Mouse (Mus musculus) midbrain, embryonic 14.5 days (tissue): ENCODE data around the gene Npcd. TPM values are rescaled to one million over a fixed set of nuclear protein-coding genes. Genes with fewer than 3 reads are reported as not detected.
A peak's percentile ranks its signal among the peaks of the same experiment; 100 is the strongest.

Experiments used
- ATAC-seq: fragments of 200-750 bp; cut with Nextera tagmentation; 2 replicates; pipeline ENCODE4 v1.8.0; 2017; ENCODE audit warnings: moderate number of reproducible peaks, moderate library complexity; ENCODE audit not compliant: low FRiP score, low TSS enrichment
- DNase-seq: peaks from one replicate; pipeline ENCODE4 v3.0.0-alpha.2; 2015
- H3K27ac ChIP-seq: fragments of 300-500 bp; sonication (generic); replicated peaks from 2 replicates; pipeline ENCODE4 v1.5.1; 2014; ENCODE audit warnings: mild to moderate bottlenecking, low read depth, low read length, moderate library complexity
- H3K27me3 ChIP-seq: fragments of 300-500 bp; sonication (generic); 2 replicates; pipeline ENCODE4 v1.6.1; 2014; ENCODE audit warnings: low read length, control low read depth, mixed read lengths; ENCODE audit not compliant: control insufficient read depth, insufficient read depth
- H3K36me3 ChIP-seq: fragments of 300-500 bp; sonication (generic); 2 replicates; pipeline ENCODE4 v1.6.1; 2014; ENCODE audit warnings: low read length, control low read depth; ENCODE audit not compliant: control insufficient read depth, insufficient read depth
- H3K4me1 ChIP-seq: fragments of 300-500 bp; sonication (generic); 2 replicates; pipeline ENCODE4 v1.6.1; 2014; ENCODE audit warnings: mild to moderate bottlenecking, antibody characterized with exemption, low read length, control low read depth; ENCODE audit not compliant: control insufficient read depth, insufficient read depth
- H3K4me2 ChIP-seq: fragments of 300-500 bp; sonication (generic); 2 replicates; pipeline ENCODE4 v1.6.1; 2014; ENCODE audit warnings: mild to moderate bottlenecking, low read length, moderate library complexity
- H3K4me3 ChIP-seq: fragments of 300-500 bp; sonication (generic); replicated peaks from 2 replicates; pipeline ENCODE4 v1.5.1; 2014; ENCODE audit warnings: low read depth, low read length
- H3K9ac ChIP-seq: fragments of 300-500 bp; sonication (generic); replicated peaks from 2 replicates; pipeline ENCODE4 v1.6.1; 2014; ENCODE audit warnings: mild to moderate bottlenecking, low read length, moderate library complexity
- H3K9me3 ChIP-seq: fragments of 300-500 bp; sonication (generic); 2 replicates; pipeline ENCODE4 v1.6.1; 2016; ENCODE audit warnings: low read length, control low read depth, mixed read lengths; ENCODE audit not compliant: control insufficient read depth
- WGBS: fragments of 180-500 bp; shearing (Covaris S2); extraction: QIAGEN DNeasy Blood & Tissue Kit; methylation state at CpG from one replicate; pipeline ENCODE4 v1.1.7; 2014; 5-methylcytosine and 5-hydroxymethylcytosine counted together
- polyA plus RNA-seq: library from polyadenylated mRNA; unstranded; fragments of >200 nt; fragmentation: Nextera tagmentation; extraction: Ambion mirVana; gene quantifications from 2 replicates; pipeline ENCODE4 v1.2.1, GENCODE M21; 2014

Gene Npcd
- polyA plus RNA-seq, 1 experiment from 2014 or later, result not detected

DNA sequence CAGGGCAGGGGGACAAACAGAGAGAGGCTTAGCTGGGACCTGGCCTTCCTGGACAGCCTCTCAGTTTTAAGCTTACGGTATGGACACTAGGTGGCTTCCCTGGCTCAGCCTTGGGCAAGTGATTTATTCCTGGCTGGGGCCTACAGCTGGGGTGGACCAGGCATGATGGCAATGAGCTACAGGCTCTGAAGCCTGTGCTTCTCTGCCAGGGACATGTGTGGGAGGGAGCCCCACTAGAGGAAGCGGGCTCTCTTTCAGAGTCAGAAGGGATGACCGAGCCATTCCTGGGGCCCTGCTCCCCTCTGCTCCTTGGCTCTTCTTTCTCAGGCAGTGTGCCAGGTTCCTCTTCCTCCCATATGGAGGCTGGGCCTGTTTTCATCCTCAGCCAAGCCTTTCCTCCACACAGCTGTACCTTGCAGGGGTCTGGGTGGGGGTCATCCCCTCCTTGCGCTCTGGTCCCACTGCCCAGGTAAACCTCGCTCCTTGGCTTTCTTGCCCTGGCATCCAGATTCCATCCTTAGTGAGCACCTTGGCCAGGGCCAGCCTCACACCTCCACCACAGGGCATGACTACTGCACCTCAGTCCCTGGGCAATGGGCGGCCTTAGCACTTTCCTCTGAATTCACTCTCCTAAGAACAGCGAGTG, 70.3 kb downstream of the Npcd start:
- H3K9me3 ChIP-seq, result no peaks in the 10 kb centered on the region
- WGBS, result 90% methylated on average over 7 of the region's 7 CpGs
- H3K9ac ChIP-seq, result 0 out of 2 replicates have a peak overlapping the region, but pooled peaks have one; percentile 1
- H3K4me1 ChIP-seq, result no peaks in the 10 kb centered on the region
- peaks cover 34% of the 10 kb centered on the region for H3K36me3 ChIP-seq
- H3K27ac ChIP-seq, result no peak overlapping the region
- H3K27me3 ChIP-seq, result no peaks in the 10 kb centered on the region
- DNase-seq, result no peak
- H3K4me3 ChIP-seq, result no peak overlapping the region
- no peak overlapping the region for H3K4me2 ChIP-seq
- no peak for ATAC-seq

DNA sequence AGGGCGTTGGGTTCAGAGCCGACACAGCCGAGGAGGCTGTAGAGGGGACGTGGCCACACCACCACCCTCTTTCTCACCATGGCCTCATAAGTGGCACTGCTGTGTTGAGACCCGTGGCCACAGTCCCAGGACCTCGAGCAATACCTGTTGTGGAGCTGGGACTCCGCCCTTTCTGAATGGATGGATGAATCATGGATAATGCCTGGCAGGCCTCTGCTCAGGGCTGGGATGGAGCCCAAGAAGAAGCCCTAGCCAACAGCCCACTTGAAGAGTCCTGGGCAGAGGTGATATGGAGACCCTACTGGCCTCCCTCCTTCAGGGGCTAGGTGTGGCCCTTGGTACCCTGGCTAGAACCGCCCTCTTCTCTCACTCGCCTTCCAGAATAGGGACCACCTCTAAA, 71.0 kb downstream of the Npcd start:
- ATAC-seq (no peak), DNase-seq (no peak)
- no peak overlapping the region for H3K9ac ChIP-seq
- H3K4me2 ChIP-seq, result no peak overlapping the region
- H3K4me1 ChIP-seq, result no peaks in the 10 kb centered on the region
- H3K4me3 ChIP-seq, result no peak overlapping the region
- H3K9me3 ChIP-seq, result no peaks in the 10 kb centered on the region
- no peaks in the 10 kb centered on the region for H3K27me3 ChIP-seq
- H3K36me3 ChIP-seq, result peaks cover 34% of the 10 kb centered on the region
- H3K27ac ChIP-seq, result no peak overlapping the region
- WGBS, result 90% methylated on average over 9 of the region's 9 CpGs

- Histone ChIP-seq H3K27ac (no peak overlapping the region), H3K4me2 (no peak overlapping the region), H3K36me3 (peaks cover 34% of the 10 kb centered on the region), H3K27me3 (no peaks in the 10 kb centered on the region), H3K9ac (no peak overlapping the region), H3K9me3 (no peaks in the 10 kb centered on the region), H3K4me1 (peaks cover 6% of the 10 kb centered on the region; the same call in 1 of the 2 replicates), H3K4me3 (no peak overlapping the region)
- WGBS, result 91% methylated on average over 6 of the region's 6 CpGs
- no peak for DNase-seq
- no peak for ATAC-seq
Observed at GRCm38 (mm10) chr15:79760956-79761355, 73.1 kb downstream of the Npcd start.

DNA sequence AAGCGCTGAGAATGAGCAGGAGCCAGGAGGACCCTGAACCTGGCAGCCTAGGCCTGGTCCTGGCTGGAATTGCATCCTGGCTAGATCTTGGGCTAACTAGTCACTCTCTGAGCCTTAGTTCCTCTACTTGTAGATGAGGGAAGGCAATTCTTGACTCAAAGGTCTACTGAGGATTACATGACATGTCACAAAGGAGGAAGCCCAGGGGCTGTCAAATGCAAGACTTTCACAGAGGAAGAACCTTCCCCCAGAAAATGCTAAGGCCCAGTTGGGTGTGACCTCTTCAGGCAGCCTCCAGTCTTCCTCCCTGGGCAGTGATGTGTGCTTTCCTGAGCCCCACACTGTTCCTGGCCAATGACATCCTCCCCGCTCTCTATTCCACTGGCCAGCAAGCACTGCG, 76.9 kb downstream of the Npcd start:
- Histone ChIP-seq H3K36me3 (peaks cover 11% of the 10 kb centered on the region), H3K27ac (no peak overlapping the region), H3K4me3 (no peak overlapping the region), H3K27me3 (no peaks in the 10 kb centered on the region), H3K9me3 (no peaks in the 10 kb centered on the region), H3K4me1 (peaks cover 6% of the 10 kb centered on the region; the same call in 1 of the 2 replicates), H3K9ac (no peak overlapping the region), H3K4me2 (no peak overlapping the region)
- 96% methylated on average over 3 of the region's 3 CpGs for WGBS
- ATAC-seq (no peak), DNase-seq (no peak)

DNA sequence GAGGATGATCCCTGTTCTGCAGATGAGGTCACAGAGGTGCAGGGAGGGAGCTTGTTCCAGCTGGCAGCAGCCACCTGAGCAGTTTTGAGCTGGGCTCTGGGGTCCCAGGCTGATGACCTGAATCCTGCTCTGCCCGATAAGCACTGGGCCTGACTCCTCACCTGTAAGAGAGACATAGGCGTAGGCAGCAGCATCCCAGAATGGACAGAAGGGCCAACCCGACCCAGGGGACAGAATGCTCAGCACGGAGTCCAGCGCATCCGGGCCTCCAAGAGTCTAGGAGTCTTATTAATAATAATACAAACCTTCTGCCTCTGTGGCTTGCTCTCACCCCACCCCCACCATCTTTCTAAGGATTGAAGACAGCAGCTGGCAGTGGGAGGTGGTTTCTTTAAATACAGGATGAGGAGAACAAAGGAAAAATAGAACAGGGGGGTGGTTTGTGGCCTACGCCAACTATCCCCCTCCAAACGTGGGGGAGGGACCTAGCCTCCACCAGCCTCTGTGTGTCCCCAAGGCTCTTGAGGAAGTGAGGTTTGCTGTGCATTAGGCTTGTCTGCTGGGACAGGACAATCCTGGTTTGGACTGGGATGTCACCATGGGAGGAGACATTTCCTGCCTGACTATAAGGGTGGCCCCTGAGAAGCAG, 77.9 kb downstream of the Npcd start:
- Histone ChIP-seq H3K9ac (no peak overlapping the region), H3K27ac (peak overlapping the region; percentile 37; the same call in 1 of the 2 replicates), H3K4me1 (peaks cover 6% of the 10 kb centered on the region; the same call in 1 of the 2 replicates), H3K9me3 (no peaks in the 10 kb centered on the region), H3K27me3 (no peaks in the 10 kb centered on the region), H3K4me2 (no peak overlapping the region), H3K4me3 (no peak overlapping the region), H3K36me3 (peaks cover 1% of the 10 kb centered on the region; the same call in 1 of the 2 replicates)
- ATAC-seq, result no peak
- DNase-seq, result no peak
- WGBS, result 61% methylated on average over 8 of the region's 8 CpGs

GRCm38 (mm10) chr15:79755176-79755575, 78.9 kb downstream of the Npcd start:
- Histone ChIP-seq H3K27ac (no peak overlapping the region), H3K9ac (no peak overlapping the region), H3K9me3 (no peaks in the 10 kb centered on the region), H3K4me1 (peaks cover 6% of the 10 kb centered on the region; the same call in 1 of the 2 replicates), H3K4me3 (no peak overlapping the region), H3K27me3 (no peaks in the 10 kb centered on the region), H3K4me2 (no peak overlapping the region), H3K36me3 (no peaks in the 10 kb centered on the region; the same call in 1 of the 2 replicates)
- WGBS, result 88% methylated on average over 4 of the region's 4 CpGs
- ATAC-seq (no peak), DNase-seq (no peak)

GRCm38 (mm10) chr15:79753873-79754272, 80.2 kb downstream of the Npcd start:
- 58% methylated on average over 4 of the region's 4 CpGs for WGBS

GRCm38 (mm10) chr15:79753420-79753752, 80.7 kb downstream of the Npcd start:
- WGBS, result 92% methylated on average over 3 of the region's 3 CpGs
- Histone ChIP-seq H3K9ac (0 out of 2 replicates have a peak overlapping the region, but pooled peaks have one; percentile 16), H3K4me3 (no peak overlapping the region), H3K4me1 (peaks cover 6% of the 10 kb centered on the region; the same call in 1 of the 2 replicates), H3K36me3 (no peaks in the 10 kb centered on the region; the same call in 1 of the 2 replicates), H3K27ac (no peak overlapping the region), H3K4me2 (no peak overlapping the region), H3K9me3 (no peaks in the 10 kb centered on the region), H3K27me3 (no peaks in the 10 kb centered on the region)
- DNase-seq, result no peak
- ATAC-seq, result no peak

More at GRCm38 (mm10) chr15:79753873-79754272, 80.2 kb downstream of the Npcd start:
- H3K9ac ChIP-seq, result peak overlapping the region; percentile 16; the same call in 1 of the 2 replicates
- ATAC-seq (no peak), DNase-seq (no peak)
- no peak overlapping the region for H3K4me2 ChIP-seq
- no peaks in the 10 kb centered on the region for H3K27me3 ChIP-seq
- no peak overlapping the region for H3K27ac ChIP-seq
- H3K36me3 ChIP-seq, result no peaks in the 10 kb centered on the region; the same call in 1 of the 2 replicates
- H3K4me3 ChIP-seq, result no peak overlapping the region
- H3K9me3 ChIP-seq, result no peaks in the 10 kb centered on the region
- peaks cover 6% of the 10 kb centered on the region; the same call in 1 of the 2 replicates for H3K4me1 ChIP-seq
